Mouse (Mus musculus): Measurements from ENCODE around the gene Ctxn1. TPM values are rescaled to one million over a fixed set of nuclear protein-coding genes. Genes with fewer than 3 reads are reported as not detected.

The Ctxn1 gene
- polyA plus RNA-seq, 1 experiment from 2014 or later: 106 TPM

DNA sequence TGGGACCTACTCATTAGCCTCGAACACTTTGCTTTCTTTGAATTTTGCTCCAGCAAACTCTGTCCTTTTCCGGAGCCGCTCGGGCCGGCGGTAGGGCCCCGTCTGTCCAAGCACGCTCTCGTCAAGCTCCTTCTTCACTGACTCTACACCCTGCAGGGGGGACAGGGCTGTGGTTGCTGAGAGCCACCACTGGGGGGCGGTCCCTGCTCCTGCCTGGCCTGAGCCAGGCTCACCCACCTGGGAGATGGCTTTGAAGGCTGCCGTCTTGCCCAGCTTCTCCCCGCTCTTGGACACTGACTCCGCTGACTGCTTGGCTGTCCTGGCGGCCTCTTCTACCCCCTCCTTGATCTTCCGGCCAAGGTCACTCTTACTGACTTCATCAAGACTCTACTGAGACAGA is 8.6 kb upstream of the Ctxn1 start:
- no peak overlapping the region for H3K9ac ChIP-seq (ENCODE audit: low read length)
- ATAC-seq (ENCODE audit: insufficient number of reproducible peaks, low FRiP score, low TSS enrichment, low read depth) (peak; percentile 73), DNase-seq (ENCODE audit: low spot score) (no peak)
- 80% methylated on average over 15 of the region's 15 CpGs for WGBS
- no peak overlapping the region for H3K4me2 ChIP-seq (ENCODE audit: low read depth, severe bottlenecking)
- no peak overlapping the region for H3K27ac ChIP-seq (replicated peaks; ENCODE audit: low read depth, low read length)
- no peaks in the 10 kb centered on the region for H3K4me1 ChIP-seq (ENCODE audit: control insufficient read depth, insufficient read depth, low read length)
- H3K4me3 ChIP-seq (ENCODE audit: low read depth, low read length): no peak overlapping the region
- peaks cover 36% of the 10 kb centered on the region for H3K36me3 ChIP-seq (ENCODE audit: control insufficient read depth, insufficient read depth, low read length)
- no peaks in the 10 kb centered on the region for H3K9me3 ChIP-seq (ENCODE audit: control insufficient read depth, low read length)
- H3K27me3 ChIP-seq (ENCODE audit: control insufficient read depth, insufficient read depth, low read length): no peaks in the 10 kb centered on the region

DNA sequence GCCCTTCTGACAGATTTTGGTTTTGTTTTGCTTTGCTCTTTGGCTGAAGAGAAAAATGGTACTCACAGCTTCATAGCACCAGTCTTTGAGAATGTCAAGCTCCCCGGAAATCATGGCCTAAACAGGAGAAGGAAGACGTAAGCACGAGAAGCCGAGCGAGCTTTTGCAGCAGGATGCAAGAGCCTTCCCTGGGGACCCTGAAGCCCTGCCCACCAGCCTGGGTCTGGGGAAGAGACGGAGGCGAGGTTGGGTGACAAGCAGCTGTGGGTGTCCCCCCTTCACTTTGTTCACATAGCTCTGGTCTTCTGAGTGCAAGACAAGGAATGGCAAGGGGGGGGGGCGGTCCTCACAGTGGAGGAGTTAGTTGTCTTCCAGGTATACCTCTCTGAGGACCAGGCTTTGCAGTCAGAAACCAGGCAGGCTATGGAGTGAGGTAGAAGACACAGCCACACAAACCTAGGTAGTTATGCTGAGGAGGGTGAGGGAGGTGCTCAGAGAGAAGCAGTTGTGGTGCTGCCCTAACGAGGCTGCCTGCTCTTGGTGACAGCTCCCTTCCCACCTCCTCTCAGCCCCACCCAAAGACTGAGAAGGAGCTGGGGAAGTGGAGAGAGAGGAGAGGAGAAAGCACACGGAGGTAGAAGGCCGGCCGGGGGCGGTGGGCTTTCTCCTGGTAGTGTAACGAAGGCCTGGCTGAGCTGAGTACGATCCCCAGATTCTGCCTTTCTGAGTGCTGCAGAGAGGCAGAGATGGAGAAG is 6.3 kb upstream of the Ctxn1 start:
- H3K4me1 ChIP-seq (ENCODE audit: control insufficient read depth, insufficient read depth, low read length): no peaks in the 10 kb centered on the region
- no peaks in the 10 kb centered on the region for H3K27me3 ChIP-seq (ENCODE audit: control insufficient read depth, insufficient read depth, low read length)
- no peak overlapping the region for H3K27ac ChIP-seq (replicated peaks; ENCODE audit: low read depth, low read length)
- DNase-seq (ENCODE audit: low spot score): no peak
- H3K4me3 ChIP-seq (ENCODE audit: low read depth, low read length): no peak overlapping the region
- no peaks in the 10 kb centered on the region for H3K9me3 ChIP-seq (ENCODE audit: control insufficient read depth, low read length)
- WGBS: 93% methylated on average over 15 of the region's 15 CpGs
- H3K36me3 ChIP-seq (ENCODE audit: control insufficient read depth, insufficient read depth, low read length): peaks cover 38% of the 10 kb centered on the region
- H3K4me2 ChIP-seq (ENCODE audit: low read depth, severe bottlenecking): no peak overlapping the region
- ATAC-seq (ENCODE audit: insufficient number of reproducible peaks, low FRiP score, low TSS enrichment, low read depth): no peak
- no peak overlapping the region for H3K9ac ChIP-seq (ENCODE audit: low read length)

DNA sequence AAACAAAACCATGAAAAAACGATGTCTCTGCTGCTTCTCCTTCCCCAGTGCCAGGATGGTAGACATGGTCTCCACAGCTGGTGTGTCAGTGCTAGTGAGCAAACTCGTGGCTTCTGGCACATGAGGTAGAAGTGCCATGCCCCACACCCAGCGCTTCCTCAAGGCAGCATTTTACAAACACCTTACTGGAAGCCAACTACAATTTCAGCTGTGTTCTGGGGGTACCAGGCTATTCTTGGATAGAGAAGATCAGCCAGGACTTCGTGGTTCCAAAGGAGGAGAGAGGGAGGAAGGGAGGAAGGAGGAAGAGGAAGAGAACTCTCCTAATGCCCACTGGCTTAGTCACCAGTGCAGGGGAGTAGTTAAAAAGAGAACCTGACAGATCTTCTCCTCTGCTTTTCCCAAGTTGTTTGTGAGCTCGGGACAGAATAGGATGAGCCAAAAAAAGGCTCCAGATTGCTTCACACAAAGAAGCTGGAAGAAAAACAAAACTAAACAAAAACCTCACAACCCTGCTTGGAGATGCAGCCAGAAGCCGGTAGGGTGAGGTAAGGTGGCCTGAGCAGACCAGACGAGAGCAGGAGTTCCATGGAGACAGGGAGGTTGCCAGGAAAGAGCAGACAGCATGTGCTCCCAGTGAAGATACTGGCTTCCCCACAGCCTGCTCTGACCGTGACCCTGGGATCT is 4.2 kb upstream of the Ctxn1 start:
- Histone ChIP-seq H3K27ac (replicated peaks; ENCODE audit: low read depth, low read length) (no peak overlapping the region), H3K9ac (ENCODE audit: low read length) (no peak overlapping the region), H3K4me2 (ENCODE audit: low read depth, severe bottlenecking) (no peak overlapping the region), H3K27me3 (ENCODE audit: control insufficient read depth, insufficient read depth, low read length) (no peaks in the 10 kb centered on the region), H3K36me3 (ENCODE audit: control insufficient read depth, insufficient read depth, low read length) (peaks cover 30% of the 10 kb centered on the region), H3K4me3 (ENCODE audit: low read depth, low read length) (no peak overlapping the region), H3K9me3 (ENCODE audit: control insufficient read depth, low read length) (no peaks in the 10 kb centered on the region), H3K4me1 (ENCODE audit: control insufficient read depth, insufficient read depth, low read length) (0 out of 2 replicates have a peak, but pooled peaks cover 4% of the 10 kb centered on the region)
- ATAC-seq (ENCODE audit: insufficient number of reproducible peaks, low FRiP score, low TSS enrichment, low read depth) (no peak), DNase-seq (ENCODE audit: low spot score) (no peak)
- WGBS: 90% methylated on average over 8 of the region's 8 CpGs

DNA sequence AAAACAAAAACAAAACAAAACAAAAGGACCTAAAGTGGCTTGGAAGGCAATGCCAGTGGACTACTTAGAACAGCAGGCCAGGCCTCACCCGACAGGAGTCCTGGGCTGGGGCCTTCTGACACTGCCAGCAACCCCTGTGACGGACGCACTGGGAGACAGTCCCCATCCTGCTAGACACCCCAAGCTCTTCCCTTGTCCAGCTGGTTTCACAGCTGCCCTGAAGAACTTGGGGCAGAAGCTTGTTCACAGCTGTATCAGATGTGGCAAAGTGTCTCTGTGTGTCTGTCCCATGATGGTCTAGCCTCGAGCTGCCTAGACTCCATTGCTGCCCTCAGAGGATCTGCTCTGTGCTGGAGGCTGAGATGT is 714 bp upstream of the Ctxn1 start:
- DNase-seq (ENCODE audit: low spot score) (no peak), ATAC-seq (ENCODE audit: insufficient number of reproducible peaks, low FRiP score, low TSS enrichment, low read depth) (no peak)
- Histone ChIP-seq H3K9me3 (ENCODE audit: control insufficient read depth, low read length) (no peaks in the 10 kb centered on the region; the same call in 1 of the 2 replicates), H3K4me3 (ENCODE audit: low read depth, low read length) (no peak overlapping the region), H3K4me2 (ENCODE audit: low read depth, severe bottlenecking) (no peak overlapping the region), H3K27me3 (ENCODE audit: control insufficient read depth, insufficient read depth, low read length) (no peaks in the 10 kb centered on the region), H3K36me3 (ENCODE audit: control insufficient read depth, insufficient read depth, low read length) (peaks cover 8% of the 10 kb centered on the region), H3K4me1 (ENCODE audit: control insufficient read depth, insufficient read depth, low read length) (peaks cover 14% of the 10 kb centered on the region; the same call in 1 of the 2 replicates), H3K27ac (replicated peaks; ENCODE audit: low read depth, low read length) (no peak overlapping the region), H3K9ac (ENCODE audit: low read length) (no peak overlapping the region)
- WGBS: 77% methylated on average over 4 of the region's 4 CpGs

DNA sequence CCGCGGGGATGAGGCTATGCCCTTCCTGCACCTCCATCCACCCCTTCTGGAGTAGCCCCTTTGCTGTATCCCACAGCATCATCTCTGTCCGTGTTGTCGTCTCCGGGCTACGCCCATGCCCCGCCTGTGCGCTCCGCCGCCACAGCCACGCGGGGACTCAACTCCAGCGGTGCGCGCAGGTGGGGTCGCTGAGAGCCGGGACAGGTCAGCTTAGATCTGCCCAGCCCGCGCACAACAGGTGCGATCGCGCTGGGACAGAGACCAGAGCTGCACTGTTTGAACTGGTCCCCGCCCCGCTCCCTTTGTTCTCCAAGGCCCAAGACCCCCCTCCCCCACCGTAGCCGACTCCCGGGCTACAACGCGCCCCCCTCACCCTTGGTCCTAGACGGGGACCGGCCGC is 396 bp downstream of the Ctxn1 start:
- Histone ChIP-seq H3K4me3 (ENCODE audit: low read depth, low read length) (peak overlapping the region; percentile 89), H3K9me3 (ENCODE audit: control insufficient read depth, low read length) (no peaks in the 10 kb centered on the region; the same call in 1 of the 2 replicates), H3K36me3 (ENCODE audit: control insufficient read depth, insufficient read depth, low read length) (peaks cover 8% of the 10 kb centered on the region), H3K4me1 (ENCODE audit: control insufficient read depth, insufficient read depth, low read length) (peaks cover 18% of the 10 kb centered on the region; the same call in 1 of the 2 replicates), H3K9ac (ENCODE audit: low read length) (peak overlapping the region; percentile 94), H3K27me3 (ENCODE audit: control insufficient read depth, insufficient read depth, low read length) (no peaks in the 10 kb centered on the region), H3K27ac (replicated peaks; ENCODE audit: low read depth, low read length) (peak overlapping the region; percentile 87), H3K4me2 (ENCODE audit: low read depth, severe bottlenecking) (peak overlapping the region; percentile 48)
- DNase-seq (ENCODE audit: low spot score): peak; percentile 86
- ATAC-seq (ENCODE audit: insufficient number of reproducible peaks, low FRiP score, low TSS enrichment, low read depth): peak; percentile 68
- under 1% methylated on average over 32 of the region's 32 CpGs for WGBS

DNA sequence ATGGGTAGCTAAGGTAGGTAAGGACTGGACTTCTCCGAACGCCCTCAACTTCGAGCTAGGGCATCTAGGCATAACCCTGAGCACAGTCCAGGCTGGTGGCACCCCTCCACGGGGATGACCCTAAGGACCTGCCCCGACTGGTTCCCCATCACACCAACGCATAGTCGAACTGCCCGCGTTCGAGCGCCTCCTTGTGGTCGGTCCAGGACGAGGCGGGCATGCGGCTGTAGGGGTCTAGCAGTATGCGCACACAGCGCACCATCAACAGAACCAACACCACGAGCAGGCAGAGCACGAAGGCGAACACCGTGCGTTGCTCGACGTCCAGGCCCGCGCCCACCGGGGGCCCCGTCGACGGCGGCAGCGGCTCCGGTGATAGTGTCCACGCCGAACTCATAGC is 841 bp downstream of the Ctxn1 start:
- H3K4me3 ChIP-seq (ENCODE audit: low read depth, low read length): peak overlapping the region; percentile 89
- peak overlapping the region; percentile 94 for H3K9ac ChIP-seq (ENCODE audit: low read length)
- H3K4me2 ChIP-seq (ENCODE audit: low read depth, severe bottlenecking): peak overlapping the region; percentile 48
- no peaks in the 10 kb centered on the region; the same call in 1 of the 2 replicates for H3K9me3 ChIP-seq (ENCODE audit: control insufficient read depth, low read length)
- peak; percentile 95 for DNase-seq (ENCODE audit: low spot score)
- H3K27ac ChIP-seq (replicated peaks; ENCODE audit: low read depth, low read length): peak overlapping the region; percentile 87
- H3K36me3 ChIP-seq (ENCODE audit: control insufficient read depth, insufficient read depth, low read length): peaks cover 8% of the 10 kb centered on the region
- H3K4me1 ChIP-seq (ENCODE audit: control insufficient read depth, insufficient read depth, low read length): peaks cover 18% of the 10 kb centered on the region; the same call in 1 of the 2 replicates
- no peaks in the 10 kb centered on the region for H3K27me3 ChIP-seq (ENCODE audit: control insufficient read depth, insufficient read depth, low read length)
- peak; percentile 45 for ATAC-seq (ENCODE audit: insufficient number of reproducible peaks, low FRiP score, low TSS enrichment, low read depth)
- WGBS: 2% methylated on average over 35 of the region's 35 CpGs

DNA sequence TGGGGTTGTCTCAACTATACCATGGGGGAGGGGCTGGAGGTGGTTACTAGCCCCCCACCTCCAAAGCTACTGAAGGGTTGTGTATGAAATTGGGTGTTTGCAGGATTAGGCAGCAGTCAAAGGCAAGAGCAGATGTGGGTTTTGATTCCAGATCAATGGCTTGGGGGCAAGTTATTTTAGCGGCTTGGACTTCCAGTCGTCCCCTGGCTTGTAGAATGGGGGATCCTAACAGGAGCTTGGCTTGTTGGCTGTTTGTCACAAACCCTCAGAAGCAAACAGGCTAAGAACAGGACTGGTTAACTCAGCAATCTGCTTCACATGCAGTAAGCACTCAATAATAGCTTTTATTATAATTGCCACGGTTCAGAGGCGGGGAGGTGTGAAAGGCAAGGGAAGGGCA is 1.7 kb downstream of the Ctxn1 start:
- Histone ChIP-seq H3K9me3 (ENCODE audit: control insufficient read depth, low read length) (no peaks in the 10 kb centered on the region; the same call in 1 of the 2 replicates), H3K9ac (ENCODE audit: low read length) (no peak overlapping the region; the same call in 1 of the 2 replicates), H3K4me1 (ENCODE audit: control insufficient read depth, insufficient read depth, low read length) (peaks cover 18% of the 10 kb centered on the region; the same call in 1 of the 2 replicates), H3K4me2 (ENCODE audit: low read depth, severe bottlenecking) (peak overlapping the region; percentile 48), H3K27me3 (ENCODE audit: control insufficient read depth, insufficient read depth, low read length) (no peaks in the 10 kb centered on the region), H3K27ac (replicated peaks; ENCODE audit: low read depth, low read length) (no peak overlapping the region), H3K36me3 (ENCODE audit: control insufficient read depth, insufficient read depth, low read length) (peaks cover 7% of the 10 kb centered on the region), H3K4me3 (ENCODE audit: low read depth, low read length) (no peak overlapping the region)
- WGBS: 85% methylated on average over 4 of the region's 4 CpGs
- ATAC-seq (ENCODE audit: insufficient number of reproducible peaks, low FRiP score, low TSS enrichment, low read depth) (no peak), DNase-seq (ENCODE audit: low spot score) (no peak)

DNA sequence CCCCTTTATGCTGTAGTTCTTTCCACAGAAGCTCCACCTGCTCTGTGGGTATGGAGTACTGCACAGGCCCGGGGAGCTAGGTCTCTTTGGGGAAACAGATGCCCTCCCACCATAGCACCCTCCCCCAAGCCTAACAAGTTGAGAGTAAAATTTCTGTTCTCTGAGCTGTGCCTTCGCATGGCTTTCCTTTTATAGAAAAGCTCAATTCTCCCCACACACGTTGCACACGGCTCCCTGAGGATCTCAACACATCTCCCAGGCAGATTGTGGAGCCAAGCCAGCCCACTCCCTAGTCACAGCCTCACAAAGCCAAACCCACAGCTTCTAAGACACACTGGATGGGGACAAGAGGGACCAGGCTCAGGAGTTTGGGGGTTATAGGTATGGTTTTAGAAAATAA is 2.2 kb downstream of the Ctxn1 start:
- Histone ChIP-seq H3K4me3 (ENCODE audit: low read depth, low read length) (no peak overlapping the region), H3K27ac (replicated peaks; ENCODE audit: low read depth, low read length) (no peak overlapping the region), H3K36me3 (ENCODE audit: control insufficient read depth, insufficient read depth, low read length) (peaks cover 7% of the 10 kb centered on the region), H3K4me1 (ENCODE audit: control insufficient read depth, insufficient read depth, low read length) (peaks cover 18% of the 10 kb centered on the region; the same call in 1 of the 2 replicates), H3K9me3 (ENCODE audit: control insufficient read depth, low read length) (no peaks in the 10 kb centered on the region; the same call in 1 of the 2 replicates), H3K27me3 (ENCODE audit: control insufficient read depth, insufficient read depth, low read length) (no peaks in the 10 kb centered on the region), H3K4me2 (ENCODE audit: low read depth, severe bottlenecking) (no peak overlapping the region; the same call in 1 of the 2 replicates), H3K9ac (ENCODE audit: low read length) (no peak overlapping the region; the same call in 1 of the 2 replicates)
- no peak for DNase-seq (ENCODE audit: low spot score)
- ATAC-seq (ENCODE audit: insufficient number of reproducible peaks, low FRiP score, low TSS enrichment, low read depth): no peak
- WGBS: 73% methylated on average over 4 of the region's 4 CpGs

All from limb, embryonic 11.5 days (tissue).